Mouse (Mus musculus) c-Kit-positive CD71-positive TER-119-negative erythroid progenitor cells, embryonic 14.5 days (primary cell): Measurements from ENCODE around the gene Sik3.

ENCODE experiments used
- DNase-seq: peaks from one replicate; pipeline ENCODE4 v3.0.0-alpha.2; 2013; ENCODE audit warnings: low read depth

Gene Sik3

GRCm38 (mm10) chr9:46189381-46189780 is 176.8 kb downstream of the Sik3 start:
- DNase-seq = no peak

- no peak for DNase-seq
These were observed 178.6 kb downstream of the Sik3 start for GRCm38 (mm10) chr9:46191234-46191633.

- DNase-seq = no peak
These were observed 179.0 kb downstream of the Sik3 start for GRCm38 (mm10) chr9:46191644-46192043.

- DNase-seq = no peak
These were observed 180.0 kb downstream of the Sik3 start for GRCm38 (mm10) chr9:46192642-46193041.

- no peak for DNase-seq
These were observed 182.2 kb downstream of the Sik3 start for GRCm38 (mm10) chr9:46194809-46195208.

GRCm38 (mm10) chr9:46196699-46197169 is 184.1 kb downstream of the Sik3 start:
- no peak for DNase-seq

GRCm38 (mm10) chr9:46198461-46198860 is 185.8 kb downstream of the Sik3 start:
- DNase-seq = no peak

- DNase-seq = no peak
These were observed 186.3 kb downstream of the Sik3 start for GRCm38 (mm10) chr9:46198936-46199335.

- no peak for DNase-seq
These were observed 187.0 kb downstream of the Sik3 start for GRCm38 (mm10) chr9:46199609-46200008.

GRCm38 (mm10) chr9:46206834-46207500 is 194.3 kb downstream of the Sik3 start:
- no peak for DNase-seq

GRCm38 (mm10) chr9:46207501-46207869 is 194.9 kb downstream of the Sik3 start:
- DNase-seq = no peak

GRCm38 (mm10) chr9:46208401-46208974 is 195.9 kb downstream of the Sik3 start:
- DNase-seq = no peak

- DNase-seq = no peak
These were observed 197.9 kb downstream of the Sik3 start for GRCm38 (mm10) chr9:46210473-46210872.

GRCm38 (mm10) chr9:46214276-46214675 is 201.7 kb downstream of the Sik3 start:
- DNase-seq = no peak

- no peak for DNase-seq
These were observed 202.3 kb downstream of the Sik3 start for GRCm38 (mm10) chr9:46214946-46215337.

- DNase-seq = no peak
These were observed 203.0 kb downstream of the Sik3 start for GRCm38 (mm10) chr9:46215338-46216322.

GRCm38 (mm10) chr9:46216744-46217470 is 204.3 kb downstream of the Sik3 start:
- no peak for DNase-seq

GRCm38 (mm10) chr9:46218176-46218575 is 205.6 kb downstream of the Sik3 start:
- no peak for DNase-seq

- no peak for DNase-seq
These were observed 210.5 kb downstream of the Sik3 start for GRCm38 (mm10) chr9:46223090-46223489.

- no peak for DNase-seq
These were observed 211.5 kb downstream of the Sik3 start for GRCm38 (mm10) chr9:46224101-46224500.

GRCm38 (mm10) chr9:46224945-46225660 is 212.5 kb downstream of the Sik3 start:
- DNase-seq = no peak
